Mouse (Mus musculus): ENCODE data around the gene Prss53. TPM values are rescaled to one million over a fixed set of nuclear protein-coding genes. Genes with fewer than 3 reads are reported as not detected.

Prss53 gene
- total and polyA plus RNA-seq, 3 experiments: 0.76 to 3.8 (median 1.2) TPM

DNA sequence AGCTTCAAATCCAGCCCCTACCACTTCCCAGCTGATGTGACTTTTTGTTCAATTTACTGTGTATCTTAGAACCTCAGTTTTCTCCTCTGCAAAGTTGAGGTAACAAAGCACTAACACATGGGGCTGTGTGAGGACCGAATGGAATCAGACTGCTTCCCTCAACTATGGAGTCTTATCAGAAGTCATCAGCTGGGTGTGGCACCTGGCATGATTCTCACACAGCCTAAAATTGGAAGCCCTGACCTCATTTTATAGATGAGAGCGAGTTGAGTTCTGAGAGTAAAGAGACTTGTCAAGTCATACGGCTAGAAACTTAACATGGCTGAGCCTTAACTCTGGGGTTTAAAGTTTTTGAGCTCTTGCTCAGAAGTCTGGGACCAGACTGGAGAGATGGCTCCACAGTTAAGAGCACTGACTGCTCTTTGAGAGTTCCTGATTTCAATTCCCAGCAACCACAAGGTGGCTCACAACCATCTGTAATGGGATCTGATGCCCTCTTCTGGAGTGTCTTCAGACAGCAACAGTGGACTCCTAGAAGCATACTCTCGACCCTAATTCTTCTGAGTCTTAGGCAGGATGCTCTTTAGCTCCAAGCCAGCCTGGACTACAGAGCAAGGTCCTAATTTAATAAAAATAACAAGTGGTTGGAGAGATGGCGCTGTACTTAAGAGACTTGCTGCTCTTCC, 20.5 kb downstream of the Prss53 start:
- no peaks in the 10 kb centered on the region for H3K36me3 ChIP-seq (ENCODE audit: control insufficient read depth, insufficient read depth, low read length)
- no peaks in the 10 kb centered on the region for H3K79me2 ChIP-seq (replicated peaks; ENCODE audit: control insufficient read depth, insufficient read depth, low read length)
- 70% methylated on average over 5 of the region's 5 CpGs for WGBS
- H3K9ac ChIP-seq (ENCODE audit: low read depth, low read length): no peak overlapping the region
- DNase-seq: no peak
- no peak overlapping the region for H3K4me3 ChIP-seq
- H3K4me1 ChIP-seq (ENCODE audit: control insufficient read depth, insufficient read depth, low read length): peaks cover 2% of the 10 kb centered on the region; the same call in 1 of the 2 replicates
- TF ChIP-seq CTCF (IDR thresholded peaks at IDR 0.05) (peak; percentile 37), POLR2A (IDR thresholded peaks at IDR 0.05; ENCODE audit: insufficient read depth, low read depth, low read length) (no peak)
- H3K27me3 ChIP-seq (ENCODE audit: control insufficient read depth, insufficient read depth, low read length): no peaks in the 10 kb centered on the region
- H3K27ac ChIP-seq: no peak overlapping the region
- intact Hi-C loops (cut with DNase I): no loop called here

DNA sequence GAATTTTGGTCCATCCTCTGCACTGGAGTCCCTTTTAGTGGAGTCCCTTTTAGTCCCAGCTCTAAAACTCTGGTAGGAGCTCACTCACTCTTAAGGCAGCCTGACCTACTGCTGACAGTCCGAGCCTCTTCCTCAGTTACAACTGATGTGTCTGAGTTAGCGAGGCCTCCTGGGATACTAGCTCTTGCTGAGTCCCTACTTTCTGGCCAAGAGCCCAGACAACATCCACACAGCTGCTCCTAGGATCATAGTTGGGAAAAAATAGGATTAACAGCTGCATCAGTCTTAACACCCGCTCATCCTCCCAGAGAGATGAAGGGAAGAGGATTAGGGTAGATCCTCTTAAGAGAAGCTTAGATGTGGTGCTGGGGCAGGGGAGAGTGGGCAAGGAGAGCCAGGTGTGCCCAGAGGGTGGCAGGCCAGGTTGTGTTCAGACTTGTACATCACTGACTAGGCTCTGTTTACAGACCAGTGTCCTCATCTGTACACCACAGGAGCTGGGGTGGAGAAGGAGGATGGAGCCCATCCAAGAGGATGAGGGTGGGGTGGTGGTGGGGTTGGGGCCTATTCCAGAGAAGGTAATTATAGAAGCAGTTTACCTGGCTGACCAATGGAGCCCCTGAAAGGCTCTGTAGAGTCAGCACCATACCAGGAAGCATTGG, 21.5 kb downstream of the Prss53 start:
- no peak for TF ChIP-seq POLR2A (IDR thresholded peaks at IDR 0.05; ENCODE audit: insufficient read depth, low read depth, low read length)
- TF ChIP-seq CTCF (IDR thresholded peaks at IDR 0.05): no peak
- TF ChIP-seq EP300 (IDR thresholded peaks at IDR 0.05; ENCODE audit: insufficient read depth, low read depth, low read length): no peak
- H3K27me3 ChIP-seq (ENCODE audit: control insufficient read depth, insufficient read depth, low read length): no peaks in the 10 kb centered on the region
- no peaks in the 10 kb centered on the region for H3K79me2 ChIP-seq (replicated peaks; ENCODE audit: control insufficient read depth, insufficient read depth, low read length)
- H3K4me3 ChIP-seq: no peak overlapping the region
- WGBS: 35% methylated on average over 3 of the region's 3 CpGs
- H3K27ac ChIP-seq: no peak overlapping the region; the same call in 1 of the 2 replicates
- intact Hi-C loops (cut with DNase I): no loop called here
- no peaks in the 10 kb centered on the region for H3K36me3 ChIP-seq (ENCODE audit: control insufficient read depth, insufficient read depth, low read length)
- H3K9ac ChIP-seq (ENCODE audit: low read depth, low read length): no peak overlapping the region
- peak in 1 of 2 experiments; percentile 51 for DNase-seq
- H3K4me1 ChIP-seq (ENCODE audit: control insufficient read depth, insufficient read depth, low read length): no peaks in the 10 kb centered on the region

DNA sequence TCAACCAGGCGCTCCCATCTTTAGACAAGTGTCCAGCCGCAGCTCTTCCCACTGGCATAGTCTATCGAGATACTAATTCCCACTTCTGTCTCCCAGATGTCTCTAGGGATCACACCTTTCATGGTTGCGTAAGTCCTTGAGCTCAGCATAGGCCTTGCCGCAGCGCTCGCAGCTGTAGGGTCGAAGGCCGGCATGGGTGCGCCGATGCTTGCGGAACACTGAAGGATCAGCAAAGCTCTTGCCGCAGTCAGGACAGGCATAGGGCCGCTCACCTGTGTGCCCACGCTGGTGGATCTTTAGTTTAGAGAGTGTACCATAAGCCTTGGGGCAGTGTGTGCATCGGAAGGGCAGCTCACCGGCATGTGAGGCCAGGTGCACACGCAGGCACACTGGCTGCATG, 23.1 kb downstream of the Prss53 start:
- Histone ChIP-seq H3K4me3 (no peak overlapping the region), H3K9ac (ENCODE audit: low read depth, low read length) (no peak overlapping the region), H3K79me2 (replicated peaks; ENCODE audit: control insufficient read depth, insufficient read depth, low read length) (no peaks in the 10 kb centered on the region), H3K27me3 (ENCODE audit: control insufficient read depth, insufficient read depth, low read length) (no peaks in the 10 kb centered on the region), H3K4me1 (ENCODE audit: control insufficient read depth, insufficient read depth, low read length) (no peaks in the 10 kb centered on the region), H3K36me3 (ENCODE audit: control insufficient read depth, insufficient read depth, low read length) (no peaks in the 10 kb centered on the region), H3K27ac (no peak overlapping the region)
- intact Hi-C loops (cut with DNase I): no loop called here
- 97% methylated on average over 18 of the region's 18 CpGs for WGBS
- DNase-seq: no peak
- no peak for TF ChIP-seq EP300 (IDR thresholded peaks at IDR 0.05; ENCODE audit: insufficient read depth, low read depth, low read length)
- TF ChIP-seq CTCF (IDR thresholded peaks at IDR 0.05): no peak
- no peak for TF ChIP-seq POLR2A (IDR thresholded peaks at IDR 0.05; ENCODE audit: insufficient read depth, low read depth, low read length)

DNA sequence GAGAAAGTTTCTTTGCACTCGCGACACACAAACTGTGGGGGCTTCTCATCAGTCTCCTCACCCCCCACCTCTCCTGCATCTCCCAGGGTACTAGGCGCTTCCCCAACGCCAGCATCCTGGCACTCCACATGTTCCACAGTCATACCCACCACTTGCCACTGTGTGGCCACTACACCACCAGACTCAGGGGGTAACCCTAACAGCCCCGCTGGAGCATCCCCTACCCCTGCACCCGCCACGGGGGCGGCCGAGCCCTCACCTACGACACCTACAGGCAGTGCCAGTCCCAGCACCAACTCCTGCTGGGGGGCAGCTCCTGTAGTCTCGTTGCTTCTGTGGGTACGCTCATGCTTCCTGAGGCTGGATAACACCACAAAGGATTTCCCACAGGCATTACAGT, 24.3 kb downstream of the Prss53 start:
- intact Hi-C loops (cut with DNase I): no loop called here
- DNase-seq: no peak
- H3K36me3 ChIP-seq (ENCODE audit: control insufficient read depth, insufficient read depth, low read length): no peaks in the 10 kb centered on the region

DNA sequence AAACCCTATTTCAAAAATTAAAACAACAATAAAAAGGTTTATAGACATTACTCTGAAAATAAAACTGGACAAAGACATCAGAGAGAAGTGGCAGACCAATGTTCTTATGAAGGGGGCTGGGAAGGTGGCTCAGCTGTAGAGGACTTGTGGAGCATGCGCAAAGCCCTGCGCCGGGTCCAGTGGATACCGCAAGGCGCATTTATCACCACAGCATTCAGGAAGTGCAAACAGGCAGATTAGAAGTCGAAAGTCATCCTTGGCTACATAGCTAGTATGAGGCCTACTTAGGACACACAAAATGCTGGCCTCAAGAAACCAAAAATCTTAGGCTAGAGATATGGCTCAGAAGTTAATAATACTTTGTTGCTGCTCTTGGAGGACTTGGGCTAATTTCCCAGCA, 32.5 kb downstream of the Prss53 start:
- Histone ChIP-seq H3K27me3 (ENCODE audit: control insufficient read depth, insufficient read depth, low read length) (no peaks in the 10 kb centered on the region), H3K9ac (ENCODE audit: low read depth, low read length) (no peak overlapping the region), H3K27ac (no peak overlapping the region), H3K4me3 (no peak overlapping the region), H3K4me1 (ENCODE audit: control insufficient read depth, insufficient read depth, low read length) (no peaks in the 10 kb centered on the region), H3K36me3 (ENCODE audit: control insufficient read depth, insufficient read depth, low read length) (no peaks in the 10 kb centered on the region), H3K79me2 (replicated peaks; ENCODE audit: control insufficient read depth, insufficient read depth, low read length) (no peaks in the 10 kb centered on the region)
- TF ChIP-seq EP300 (IDR thresholded peaks at IDR 0.05; ENCODE audit: insufficient read depth, low read depth, low read length) (no peak), POLR2A (IDR thresholded peaks at IDR 0.05; ENCODE audit: insufficient read depth, low read depth, low read length) (no peak), CTCF (IDR thresholded peaks at IDR 0.05) (no peak)
- DNase-seq: no peak
- intact Hi-C loops (cut with DNase I): no loop called here
- WGBS: 81% methylated on average over 6 of the region's 6 CpGs

More for the DNA sequence above, 24.3 kb downstream of the Prss53 start:
- Histone ChIP-seq H3K9ac (ENCODE audit: low read depth, low read length) (no peak overlapping the region), H3K27me3 (ENCODE audit: control insufficient read depth, insufficient read depth, low read length) (no peaks in the 10 kb centered on the region), H3K4me3 (no peak overlapping the region), H3K4me1 (ENCODE audit: control insufficient read depth, insufficient read depth, low read length) (no peaks in the 10 kb centered on the region), H3K79me2 (replicated peaks; ENCODE audit: control insufficient read depth, insufficient read depth, low read length) (no peaks in the 10 kb centered on the region), H3K27ac (no peak overlapping the region)
- WGBS: 94% methylated on average over 12 of the region's 12 CpGs
- TF ChIP-seq EP300 (IDR thresholded peaks at IDR 0.05; ENCODE audit: insufficient read depth, low read depth, low read length) (no peak), POLR2A (IDR thresholded peaks at IDR 0.05; ENCODE audit: insufficient read depth, low read depth, low read length) (no peak), CTCF (IDR thresholded peaks at IDR 0.05) (no peak)

DNA sequence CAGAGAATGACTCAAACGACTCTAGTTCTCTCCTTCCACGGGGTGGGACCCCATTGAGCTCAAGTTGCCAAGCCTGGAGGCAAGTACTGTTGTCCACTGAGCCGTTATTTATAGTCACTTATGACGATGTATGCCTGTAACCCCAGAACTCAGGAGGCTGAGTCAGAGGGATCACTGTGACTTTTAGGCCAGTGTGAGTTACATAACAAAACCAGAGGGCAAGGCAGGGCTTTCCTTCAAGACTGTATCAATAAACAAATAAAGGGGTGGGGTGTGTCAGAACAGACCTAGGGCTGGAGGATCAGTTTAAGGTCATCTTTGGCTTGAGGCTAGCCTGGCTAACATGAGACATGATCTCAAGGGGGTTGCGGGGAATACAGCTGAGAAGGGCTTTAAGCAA, 39.9 kb downstream of the Prss53 start:
- Histone ChIP-seq H3K4me3 (no peak overlapping the region), H3K27me3 (ENCODE audit: control insufficient read depth, insufficient read depth, low read length) (no peaks in the 10 kb centered on the region), H3K4me1 (ENCODE audit: control insufficient read depth, insufficient read depth, low read length) (no peaks in the 10 kb centered on the region; the same call in 1 of the 2 replicates), H3K36me3 (ENCODE audit: control insufficient read depth, insufficient read depth, low read length) (no peaks in the 10 kb centered on the region), H3K27ac (no peak overlapping the region; the same call in 1 of the 2 replicates), H3K79me2 (replicated peaks; ENCODE audit: control insufficient read depth, insufficient read depth, low read length) (no peaks in the 10 kb centered on the region), H3K9ac (ENCODE audit: low read depth, low read length) (no peak overlapping the region)
- intact Hi-C loops (cut with DNase I): no loop called here
- DNase-seq: peak in 1 of 2 experiments; percentile 17
- no peak for TF ChIP-seq CTCF (IDR thresholded peaks at IDR 0.05)
- TF ChIP-seq EP300 (IDR thresholded peaks at IDR 0.05; ENCODE audit: insufficient read depth, low read depth, low read length): no peak
- TF ChIP-seq POLR2A (IDR thresholded peaks at IDR 0.05; ENCODE audit: insufficient read depth, low read depth, low read length): no peak
- WGBS: 45% methylated on average over 5 of the region's 5 CpGs

Measured in heart, adult 2 months (tissue).